Mouse (Mus musculus): ENCODE data around the gene Mrpl28. TPM values are rescaled to one million over a fixed set of nuclear protein-coding genes. Genes with fewer than 3 reads are reported as not detected.

Mrpl28 gene
- total and polyA plus RNA-seq, 3 experiments, result 40.2 to 326 (median 55.7) TPM

DNA sequence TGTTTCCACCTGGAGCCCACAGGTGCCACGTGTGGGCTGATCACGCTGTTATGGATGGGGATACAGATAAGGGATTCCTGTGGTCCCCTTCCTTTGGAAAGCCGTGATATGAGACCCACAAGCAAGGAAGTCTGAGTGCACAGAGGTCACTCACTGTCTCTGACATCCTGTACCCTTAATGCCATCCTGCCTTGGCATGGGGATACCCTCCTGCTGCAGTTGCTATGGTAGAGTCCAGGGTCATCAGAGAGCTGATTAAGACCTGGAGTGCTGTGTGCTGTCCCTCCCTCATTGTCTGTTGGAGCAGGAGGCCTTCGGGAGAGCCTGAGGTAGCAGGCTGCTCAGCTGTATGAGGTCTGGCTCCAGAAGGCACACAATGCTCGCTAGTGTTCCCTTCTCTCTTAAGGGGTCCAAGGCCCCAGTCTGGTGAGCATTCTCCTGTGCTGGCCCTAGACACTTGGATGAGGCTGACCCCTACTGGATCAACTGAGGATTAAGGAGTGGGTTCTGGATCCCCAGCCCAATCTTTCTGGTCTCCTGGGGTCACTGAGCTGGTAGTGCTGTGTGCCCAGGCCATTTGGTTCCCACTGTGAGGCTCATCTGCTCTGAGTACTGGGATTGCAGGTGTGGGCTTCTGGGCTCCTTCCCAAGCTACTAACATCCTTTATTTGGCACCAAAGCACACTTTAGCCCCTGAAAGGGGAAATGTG is 714 bp upstream of the Mrpl28 start:
- TF ChIP-seq CTCF (IDR thresholded peaks at IDR 0.05; ENCODE audit: low read depth, low read length) (no peak), GATA1 (IDR thresholded peaks at IDR 0.05; ENCODE audit: borderline replicate concordance, low read length) (no peak), TAL1 (conservative IDR thresholded peaks at IDR 0.05; ENCODE audit: low read depth, low read length) (no peak), POLR2AphosphoS5 (IDR thresholded peaks at IDR 0.05; ENCODE audit: insufficient replicate concordance, low read depth, low read length) (no peak), GATA2 (IDR thresholded peaks at IDR 0.05; ENCODE audit: borderline replicate concordance, low read depth, low read length) (no peak)
- H3K36me3 ChIP-seq (replicated peaks), result peaks cover 43% of the 10 kb centered on the region
- peaks cover 8% of the 10 kb centered on the region; the same call in 1 of the 2 replicates for H3K27me3 ChIP-seq (ENCODE audit: insufficient read depth, low read length)
- peaks cover 46% of the 10 kb centered on the region for H3K4me1 ChIP-seq (ENCODE audit: insufficient read depth, low read depth, low read length)
- ATAC-seq (ENCODE audit: extremely low read depth, insufficient number of reproducible peaks, low FRiP score, poor library complexity, severe bottlenecking) (no peak), DNase-seq (ENCODE audit: low spot score) (no peak)
- H3K9me3 ChIP-seq (replicated peaks), result no peaks in the 10 kb centered on the region
- H3K4me3 ChIP-seq (ENCODE audit: low read depth, low read length), result no peak overlapping the region

DNA sequence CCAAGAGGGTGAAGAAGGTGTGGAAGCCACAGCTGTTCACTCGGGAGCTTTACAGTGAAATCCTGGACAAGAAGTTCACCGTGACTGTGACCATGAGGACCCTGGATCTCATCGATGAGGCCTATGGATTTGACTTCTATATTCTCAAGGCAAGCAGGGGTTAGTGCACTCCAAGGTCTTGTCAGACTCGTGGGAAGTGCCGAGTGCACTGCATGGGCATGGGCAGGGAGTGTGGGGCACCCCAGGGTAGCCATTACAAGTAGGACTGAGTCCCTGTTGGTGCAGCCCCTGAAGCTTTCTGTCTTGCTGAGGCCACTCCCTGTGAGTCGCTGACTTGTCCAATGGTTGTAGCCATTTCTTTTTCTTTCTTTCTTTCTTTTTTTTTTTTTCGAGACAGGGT is 1.3 kb downstream of the Mrpl28 start:
- H3K4me1 ChIP-seq (ENCODE audit: insufficient read depth, low read depth, low read length), result peaks cover 43% of the 10 kb centered on the region
- TF ChIP-seq GATA1 (IDR thresholded peaks at IDR 0.05; ENCODE audit: borderline replicate concordance, low read length) (no peak), GATA2 (IDR thresholded peaks at IDR 0.05; ENCODE audit: borderline replicate concordance, low read depth, low read length) (no peak), POLR2AphosphoS5 (IDR thresholded peaks at IDR 0.05; ENCODE audit: insufficient replicate concordance, low read depth, low read length) (no peak), TAL1 (conservative IDR thresholded peaks at IDR 0.05; ENCODE audit: low read depth, low read length) (no peak), CTCF (IDR thresholded peaks at IDR 0.05; ENCODE audit: low read depth, low read length) (no peak)
- peaks cover 61% of the 10 kb centered on the region for H3K36me3 ChIP-seq (replicated peaks)
- no peaks in the 10 kb centered on the region for H3K9me3 ChIP-seq (replicated peaks)
- DNase-seq (ENCODE audit: low spot score), result no peak
- H3K4me3 ChIP-seq (ENCODE audit: low read depth, low read length), result peak overlapping the region; percentile 86
- ATAC-seq (ENCODE audit: extremely low read depth, insufficient number of reproducible peaks, low FRiP score, poor library complexity, severe bottlenecking), result no peak
- H3K27me3 ChIP-seq (ENCODE audit: insufficient read depth, low read length), result no peaks in the 10 kb centered on the region

DNA sequence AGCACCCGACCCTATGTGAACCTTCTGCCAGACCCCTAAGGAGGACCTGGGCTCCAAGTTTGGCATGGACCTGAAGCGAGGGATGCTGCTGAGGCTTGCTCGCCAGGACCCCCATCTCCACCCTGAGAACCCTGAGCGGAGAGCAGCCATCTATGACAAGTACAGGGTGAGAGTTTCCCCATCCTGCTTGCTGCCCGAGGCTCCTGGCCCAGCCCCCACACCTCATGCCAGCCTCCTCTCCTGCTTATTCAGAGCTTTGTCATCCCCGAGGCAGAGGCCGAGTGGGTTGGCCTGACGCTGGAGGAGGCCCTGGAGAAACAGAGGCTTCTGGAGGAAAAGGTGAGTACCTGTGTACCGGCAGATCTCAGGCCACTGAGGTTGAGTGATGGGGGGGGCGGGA is 1.9 kb downstream of the Mrpl28 start:
- DNase-seq (ENCODE audit: low spot score) (no peak), ATAC-seq (ENCODE audit: extremely low read depth, insufficient number of reproducible peaks, low FRiP score, poor library complexity, severe bottlenecking) (no peak)
- Histone ChIP-seq H3K4me1 (ENCODE audit: insufficient read depth, low read depth, low read length) (peaks cover 37% of the 10 kb centered on the region), H3K9me3 (replicated peaks) (no peaks in the 10 kb centered on the region), H3K36me3 (replicated peaks) (peaks cover 68% of the 10 kb centered on the region), H3K4me3 (ENCODE audit: low read depth, low read length) (no peak overlapping the region; the same call in 1 of the 2 replicates), H3K27me3 (ENCODE audit: insufficient read depth, low read length) (no peaks in the 10 kb centered on the region)
- TF ChIP-seq TAL1 (conservative IDR thresholded peaks at IDR 0.05; ENCODE audit: low read depth, low read length) (no peak), GATA2 (IDR thresholded peaks at IDR 0.05; ENCODE audit: borderline replicate concordance, low read depth, low read length) (no peak), GATA1 (IDR thresholded peaks at IDR 0.05; ENCODE audit: borderline replicate concordance, low read length) (no peak), CTCF (IDR thresholded peaks at IDR 0.05; ENCODE audit: low read depth, low read length) (no peak), POLR2AphosphoS5 (IDR thresholded peaks at IDR 0.05; ENCODE audit: insufficient replicate concordance, low read depth, low read length) (no peak)

GRCm38 (mm10) chr17:26131062-26131732 is 7.9 kb downstream of the Mrpl28 start:
- DNase-seq (ENCODE audit: low spot score) (no peak), ATAC-seq (ENCODE audit: extremely low read depth, insufficient number of reproducible peaks, low FRiP score, poor library complexity, severe bottlenecking) (no peak)
- H3K4me3 ChIP-seq (ENCODE audit: low read depth, low read length), result no peak overlapping the region
- H3K36me3 ChIP-seq (replicated peaks), result peaks cover 89% of the 10 kb centered on the region
- no peaks in the 10 kb centered on the region for H3K9me3 ChIP-seq (replicated peaks)
- H3K27me3 ChIP-seq (ENCODE audit: insufficient read depth, low read length), result no peaks in the 10 kb centered on the region
- TF ChIP-seq GATA2 (IDR thresholded peaks at IDR 0.05; ENCODE audit: borderline replicate concordance, low read depth, low read length) (no peak), CTCF (IDR thresholded peaks at IDR 0.05; ENCODE audit: low read depth, low read length) (no peak), POLR2AphosphoS5 (IDR thresholded peaks at IDR 0.05; ENCODE audit: insufficient replicate concordance, low read depth, low read length) (no peak)
- peaks cover 8% of the 10 kb centered on the region for H3K4me1 ChIP-seq (ENCODE audit: insufficient read depth, low read depth, low read length)

GRCm38 (mm10) chr17:26131856-26132853 is 8.9 kb downstream of the Mrpl28 start:
- no peak overlapping the region for H3K4me3 ChIP-seq (ENCODE audit: low read depth, low read length)
- H3K36me3 ChIP-seq (replicated peaks), result peaks cover 81% of the 10 kb centered on the region
- ATAC-seq (ENCODE audit: extremely low read depth, insufficient number of reproducible peaks, low FRiP score, poor library complexity, severe bottlenecking), result no peak

More at GRCm38 (mm10) chr17:26131856-26132853, 8.9 kb downstream of the Mrpl28 start:
- TF ChIP-seq POLR2AphosphoS5 (IDR thresholded peaks at IDR 0.05; ENCODE audit: insufficient replicate concordance, low read depth, low read length) (no peak), TAL1 (conservative IDR thresholded peaks at IDR 0.05; ENCODE audit: low read depth, low read length) (no peak), GATA2 (IDR thresholded peaks at IDR 0.05; ENCODE audit: borderline replicate concordance, low read depth, low read length) (no peak), GATA1 (IDR thresholded peaks at IDR 0.05; ENCODE audit: borderline replicate concordance, low read length) (no peak), CTCF (IDR thresholded peaks at IDR 0.05; ENCODE audit: low read depth, low read length) (no peak)
- H3K27me3 ChIP-seq (ENCODE audit: insufficient read depth, low read length), result no peaks in the 10 kb centered on the region
- H3K9me3 ChIP-seq (replicated peaks), result no peaks in the 10 kb centered on the region
- DNase-seq (ENCODE audit: low spot score), result no peak
- H3K4me1 ChIP-seq (ENCODE audit: insufficient read depth, low read depth, low read length), result peaks cover 8% of the 10 kb centered on the region

All from G1E (cell line).